9 mouse cellular contexts compared by ENCODE assay signal in genomic region chr17:36942391-36942790, GRCm38 (mm10). TPM values are rescaled to one million over a fixed set of nuclear protein-coding genes. Genes with fewer than 3 reads are reported as not detected.
DNase-seq lines count a peak whose midpoint lies in the region; ATAC-seq and TF ChIP-seq lines count a peak whose summit lies in the region.
"Had no signal": no experiment of that assay in that cellular context is flagged by ENCODE, and none has a peak within 500 bp of the region (broad histone marks: within the 10 kb centered on the region; RNA-seq: fewer than 3 reads in every experiment).

No protein-coding gene starts in this region.

- WGBS in intestine, embryonic 15.5 days = 47% methylated on average over 10 of the region's 10 CpGs
- 38% methylated on average over 10 of the region's 10 CpGs for WGBS in liver, embryonic 13.5 days (ENCODE audit: insufficient replicate concordance)
- 60% methylated on average over 10 of the region's 10 CpGs for WGBS in neural tube, embryonic 14.5 days

- peak; percentile 1; the same call in 1 of the 2 replicates for ATAC-seq in granulocyte monocyte progenitor cell, adult 5-6 weeks (replicated peaks; ENCODE audit: poor library complexity, severe bottlenecking)
- ATAC-seq in intestine, embryonic 15.5 days = no peak; the same call in 1 of the 2 replicates
- ATAC-seq in liver, embryonic 13.5 days (ENCODE audit: low read depth) = no peak
- ATAC-seq in neural tube, embryonic 14.5 days (ENCODE audit: low read depth) = no peak

- no peak overlapping the region for H3K27ac ChIP-seq in bone marrow macrophage, adult 2 months (ENCODE audit: insufficient read depth, low read depth, low read length)
- H3K27ac ChIP-seq in intestine, embryonic 15.5 days = no peak overlapping the region
- H3K27ac ChIP-seq in liver, embryonic 13.5 days = no peak overlapping the region
- no peak overlapping the region for H3K27ac ChIP-seq in neural tube, embryonic 14.5 days (ENCODE audit: low read depth, low read length)

- no peak for TF ChIP-seq POLR2A in bone marrow macrophage, adult 2 months (IDR thresholded peaks at IDR 0.05; ENCODE audit: borderline replicate concordance, low read depth, low read length)

- H3K4me3 ChIP-seq in bone marrow macrophage, adult 2 months (ENCODE audit: insufficient read depth, low read length) = peak overlapping the region; percentile 3; the same call in 1 of the 2 replicates
- H3K4me3 ChIP-seq in intestine, embryonic 15.5 days (replicated peaks) = peak overlapping the region; percentile 43
- peak overlapping the region; percentile 33; the same call in 1 of the 2 replicates for H3K4me3 ChIP-seq in liver, embryonic 13.5 days (replicated peaks)
- H3K4me3 ChIP-seq in neural tube, embryonic 14.5 days (ENCODE audit: low read depth, low read length) = peak overlapping the region; percentile 35

- H3K4me1 ChIP-seq in bone marrow macrophage, adult 2 months (ENCODE audit: control insufficient read depth, insufficient read depth, low read length) = peaks cover under 1% of the 10 kb centered on the region; the same call in 1 of the 2 replicates
- peaks cover 20% of the 10 kb centered on the region for H3K4me1 ChIP-seq in intestine, embryonic 15.5 days (replicated peaks)
- H3K4me1 ChIP-seq in liver, embryonic 13.5 days (replicated peaks) = 0 out of 2 replicates have a peak, but pooled peaks cover 11% of the 10 kb centered on the region
- peaks cover 8% of the 10 kb centered on the region; the same call in 1 of the 2 replicates for H3K4me1 ChIP-seq in neural tube, embryonic 14.5 days (ENCODE audit: control insufficient read depth, insufficient read depth, low read length)

- no peaks in the 10 kb centered on the region for H3K36me3 ChIP-seq in intestine, embryonic 15.5 days
- no peaks in the 10 kb centered on the region for H3K36me3 ChIP-seq in liver, embryonic 13.5 days
- H3K36me3 ChIP-seq in neural tube, embryonic 14.5 days (ENCODE audit: control insufficient read depth, insufficient read depth, low read length) = no peaks in the 10 kb centered on the region

- TF ChIP-seq CTCF in bone marrow macrophage, adult 2 months (IDR thresholded peaks at IDR 0.05; ENCODE audit: low read depth, low read length) = no peak

- H3K27me3 ChIP-seq in intestine, embryonic 15.5 days (replicated peaks) = peaks cover 35% of the 10 kb centered on the region
- peaks cover 90% of the 10 kb centered on the region for H3K27me3 ChIP-seq in liver, embryonic 13.5 days
- H3K27me3 ChIP-seq in neural tube, embryonic 14.5 days (ENCODE audit: control insufficient read depth, insufficient read depth, low read length) = peaks cover 22% of the 10 kb centered on the region

- H3K9ac ChIP-seq in intestine, embryonic 15.5 days = no peak overlapping the region
- H3K9ac ChIP-seq in liver, embryonic 13.5 days = no peak overlapping the region
- H3K9ac ChIP-seq in neural tube, embryonic 14.5 days (replicated peaks; ENCODE audit: low read depth, low read length) = no peak overlapping the region

- no peaks in the 10 kb centered on the region for H3K9me3 ChIP-seq in intestine, embryonic 15.5 days
- H3K9me3 ChIP-seq in liver, embryonic 13.5 days (replicated peaks) = no peaks in the 10 kb centered on the region
- H3K9me3 ChIP-seq in neural tube, embryonic 14.5 days (ENCODE audit: control insufficient read depth, low read length) = no peaks in the 10 kb centered on the region

- DNase-seq in adrenal gland, postnatal 10 days = peak; percentile 40
- DNase-seq in adrenal gland, adult 18-20 months (ENCODE audit: low spot score in 2 of 2) = no peak
- no peak for DNase-seq in liver, embryonic 13.5 days
- DNase-seq in embryo, embryonic 11 days = no peak

- peak overlapping the region; percentile 91 for H3K4me2 ChIP-seq in intestine, embryonic 15.5 days (replicated peaks)
- no peak overlapping the region for H3K4me2 ChIP-seq in liver, embryonic 13.5 days
- peak overlapping the region; percentile 59 for H3K4me2 ChIP-seq in neural tube, embryonic 14.5 days (ENCODE audit: low read depth, low read length)

RNA-seq across cellular contexts. Expression of gene Rnf39, which starts 0.3 kb away (rescaled TPM):
- under 1 TPM in 1 of 2 experiments, not detected in 1; 0.33 TPM for total RNA-seq in adrenal gland, postnatal 10 days (2021)
- total RNA-seq in adrenal gland, adult 18-20 months (2021) = under 1 TPM; 0.61 to 0.86 TPM
- polyA plus RNA-seq in bone marrow macrophage, adult 2 months (2012; ENCODE audit: insufficient read depth, insufficient read length, missing spikeins) = not detected in 2 replicates
- total RNA-seq in granulocyte monocyte progenitor cell, adult 5-6 weeks (2014; fragmentation: Nextera tagmentation) = not detected in 2 replicates
- total RNA-seq in granulocyte monocyte progenitor cell, adult 5-6 weeks (2017) = not detected in 2 replicates
- 1.7 and 1.8 TPM in 2 replicates for polyA plus RNA-seq in intestine, embryonic 15.5 days (2015; fragmentation: Nextera tagmentation; extraction: Ambion mirVana)
- not detected in 2 replicates for polyA plus RNA-seq in liver, embryonic 13.5 days (2015; fragmentation: Nextera tagmentation; extraction: Ambion mirVana)
- 1.0 and 2.0 TPM in 2 replicates for polyA plus RNA-seq in neural tube, embryonic 14.5 days (2014; fragmentation: Nextera tagmentation; extraction: Ambion mirVana)

RNA-seq across cellular contexts. Expression of gene Ppp1r11, which starts 9.2 kb away (rescaled TPM):
- 10 to 100 TPM; 58.5 to 62.7 TPM for total RNA-seq in adrenal gland, postnatal 10 days (2021)
- 100 to 1,000 TPM in 1 of 2 experiments, 10 to 100 TPM in 1; 84.2 to 100 TPM for total RNA-seq in adrenal gland, adult 18-20 months (2021)
- polyA plus RNA-seq in bone marrow macrophage, adult 2 months (2012; ENCODE audit: insufficient read depth, insufficient read length, missing spikeins) = 59.3 and 64.4 TPM in 2 replicates
- 81.0 and 96.9 TPM in 2 replicates for total RNA-seq in granulocyte monocyte progenitor cell, adult 5-6 weeks (2014; fragmentation: Nextera tagmentation)
- 91.6 and 110 TPM in 2 replicates for total RNA-seq in granulocyte monocyte progenitor cell, adult 5-6 weeks (2017)
- 95.4 and 99.5 TPM in 2 replicates for polyA plus RNA-seq in intestine, embryonic 15.5 days (2015; fragmentation: Nextera tagmentation; extraction: Ambion mirVana)
- 38.7 and 40.1 TPM in 2 replicates for polyA plus RNA-seq in liver, embryonic 13.5 days (2015; fragmentation: Nextera tagmentation; extraction: Ambion mirVana)
- polyA plus RNA-seq in neural tube, embryonic 14.5 days (2014; fragmentation: Nextera tagmentation; extraction: Ambion mirVana) = 174 and 195 TPM in 2 replicates

RNA-seq across cellular contexts. Expression of gene Znrd1, which starts 16.0 kb away (rescaled TPM):
- total RNA-seq in adrenal gland, postnatal 10 days (2021) = 10 to 100 TPM; 34.5 to 40.5 TPM
- total RNA-seq in adrenal gland, adult 18-20 months (2021) = 10 to 100 TPM; 45.3 to 50.7 TPM
- 50.1 and 70.8 TPM in 2 replicates for polyA plus RNA-seq in bone marrow macrophage, adult 2 months (2012; ENCODE audit: insufficient read depth, insufficient read length, missing spikeins)
- 81.6 and 134 TPM in 2 replicates for total RNA-seq in granulocyte monocyte progenitor cell, adult 5-6 weeks (2014; fragmentation: Nextera tagmentation)
- total RNA-seq in granulocyte monocyte progenitor cell, adult 5-6 weeks (2017) = 25.6 and 35.4 TPM in 2 replicates
- 69.5 and 76.3 TPM in 2 replicates for polyA plus RNA-seq in intestine, embryonic 15.5 days (2015; fragmentation: Nextera tagmentation; extraction: Ambion mirVana)
- polyA plus RNA-seq in liver, embryonic 13.5 days (2015; fragmentation: Nextera tagmentation; extraction: Ambion mirVana) = 31.7 and 31.8 TPM in 2 replicates
- 61.8 and 64.9 TPM in 2 replicates for polyA plus RNA-seq in neural tube, embryonic 14.5 days (2014; fragmentation: Nextera tagmentation; extraction: Ambion mirVana)

RNA-seq across cellular contexts. Expression of gene Znrd1as, which starts 16.0 kb away (rescaled TPM):
- 10 to 100 TPM; 10.1 to 11.1 TPM for total RNA-seq in adrenal gland, postnatal 10 days (2021)
- total RNA-seq in adrenal gland, adult 18-20 months (2021) = 10 to 100 TPM; 12.4 to 13.3 TPM
- 7.9 and 10.4 TPM in 2 replicates for polyA plus RNA-seq in bone marrow macrophage, adult 2 months (2012; ENCODE audit: insufficient read depth, insufficient read length, missing spikeins)
- 1.1 and 5.5 TPM in 2 replicates for total RNA-seq in granulocyte monocyte progenitor cell, adult 5-6 weeks (2014; fragmentation: Nextera tagmentation)
- 9.1 and 11.2 TPM in 2 replicates for total RNA-seq in granulocyte monocyte progenitor cell, adult 5-6 weeks (2017)
- 6.3 TPM in 2 replicates for polyA plus RNA-seq in intestine, embryonic 15.5 days (2015; fragmentation: Nextera tagmentation; extraction: Ambion mirVana)
- 3.5 and 4.8 TPM in 2 replicates for polyA plus RNA-seq in liver, embryonic 13.5 days (2015; fragmentation: Nextera tagmentation; extraction: Ambion mirVana)
- polyA plus RNA-seq in neural tube, embryonic 14.5 days (2014; fragmentation: Nextera tagmentation; extraction: Ambion mirVana) = 4.6 and 4.8 TPM in 2 replicates

RNA-seq across cellular contexts. Expression of gene 2410137M14Rik, which starts 38.6 kb away (rescaled TPM):
- total RNA-seq in adrenal gland, postnatal 10 days (2021) = not detected
- total RNA-seq in adrenal gland, adult 18-20 months (2021) = not detected
- polyA plus RNA-seq in bone marrow macrophage, adult 2 months (2012; ENCODE audit: insufficient read depth, insufficient read length, missing spikeins) = not detected in 2 replicates
- not detected in 2 replicates for total RNA-seq in granulocyte monocyte progenitor cell, adult 5-6 weeks (2014; fragmentation: Nextera tagmentation)
- total RNA-seq in granulocyte monocyte progenitor cell, adult 5-6 weeks (2017) = not detected in 2 replicates
- polyA plus RNA-seq in intestine, embryonic 15.5 days (2015; fragmentation: Nextera tagmentation; extraction: Ambion mirVana) = not detected in 2 replicates
- polyA plus RNA-seq in liver, embryonic 13.5 days (2015; fragmentation: Nextera tagmentation; extraction: Ambion mirVana) = not detected in 2 replicates
- polyA plus RNA-seq in neural tube, embryonic 14.5 days (2014; fragmentation: Nextera tagmentation; extraction: Ambion mirVana) = 0.32 and 0.53 TPM in 2 replicates
- total RNA-seq: gastrocnemius, postnatal 4 days had no signal
